Mouse (Mus musculus) limb, embryonic 13.5 days (tissue): ENCODE results near the gene Frem3. TPM values are rescaled to one million over a fixed set of nuclear protein-coding genes. Genes with fewer than 3 reads are reported as not detected.

Experiments used
- ATAC-seq: fragments of 200-750 bp; cut with Nextera tagmentation; 2 replicates; pipeline ENCODE4 v1.8.0; 2017; ENCODE audit warnings: low read depth, moderate number of reproducible peaks, moderate TSS enrichment; ENCODE audit not compliant: low FRiP score
- H3K27ac ChIP-seq: fragments of 300-500 bp; sonication (generic); 2 replicates; pipeline ENCODE4 v1.5.1; 2015; ENCODE audit warnings: inconsistent platforms, mild to moderate bottlenecking, moderate library complexity
- H3K27me3 ChIP-seq: fragments of 300-500 bp; sonication (generic); 2 replicates; pipeline ENCODE4 v1.6.1; 2015; ENCODE audit warnings: mild to moderate bottlenecking, inconsistent platforms
- H3K36me3 ChIP-seq: fragments of 300-500 bp; sonication (generic); 2 replicates; pipeline ENCODE4 v1.6.1; 2015; ENCODE audit warnings: inconsistent platforms, mild to moderate bottlenecking, moderate library complexity
- H3K4me1 ChIP-seq: fragments of 300-500 bp; sonication (generic); 2 replicates; pipeline ENCODE4 v1.6.1; 2015; ENCODE audit warnings: inconsistent platforms
- H3K4me2 ChIP-seq: fragments of 300-500 bp; sonication (generic); replicated peaks from 2 replicates; pipeline ENCODE4 v1.6.1; 2015; ENCODE audit warnings: inconsistent platforms, mild to moderate bottlenecking, moderate library complexity
- H3K4me3 ChIP-seq: fragments of 300-500 bp; sonication (generic); 2 replicates; pipeline ENCODE4 v1.5.1; 2015; ENCODE audit warnings: moderate library complexity, mild to moderate bottlenecking, inconsistent platforms
- H3K9ac ChIP-seq: fragments of 300-500 bp; sonication (generic); 2 replicates; pipeline ENCODE4 v1.6.1; 2015; ENCODE audit warnings: mild to moderate bottlenecking, inconsistent platforms
- H3K9me3 ChIP-seq: fragments of 300-500 bp; sonication (generic); 2 replicates; pipeline ENCODE4 v1.6.1; 2016; ENCODE audit warnings: inconsistent platforms
- WGBS: fragments of 180-500 bp; shearing (Covaris S2); methylation state at CpG from one replicate; pipeline ENCODE4 v1.1.7; 2015; 5-methylcytosine and 5-hydroxymethylcytosine counted together
- polyA plus RNA-seq: library from polyadenylated mRNA; unstranded; fragments of >200 nt; fragmentation: Nextera tagmentation; extraction: Ambion mirVana; gene quantifications from 2 replicates; pipeline ENCODE4 v1.2.1, GENCODE M21; 2015

The Frem3 gene
- polyA plus RNA-seq, 1 experiment from 2014 or later, result 0.10 TPM

GRCm38 (mm10) chr8:80611441-80611751 lies 516 bp downstream of the Frem3 start:
- H3K4me2 ChIP-seq, result peak overlapping the region; percentile 64
- peak overlapping the region; percentile 35 for H3K4me3 ChIP-seq
- no peak overlapping the region for H3K27ac ChIP-seq
- peaks cover 31% of the 10 kb centered on the region for H3K27me3 ChIP-seq
- H3K36me3 ChIP-seq, result no peaks in the 10 kb centered on the region
- ATAC-seq, result no peak
- no peaks in the 10 kb centered on the region for H3K9me3 ChIP-seq
- 5% methylated on average over 12 of the region's 12 CpGs for WGBS
- H3K9ac ChIP-seq, result no peak overlapping the region
- peaks cover 15% of the 10 kb centered on the region for H3K4me1 ChIP-seq

DNA sequence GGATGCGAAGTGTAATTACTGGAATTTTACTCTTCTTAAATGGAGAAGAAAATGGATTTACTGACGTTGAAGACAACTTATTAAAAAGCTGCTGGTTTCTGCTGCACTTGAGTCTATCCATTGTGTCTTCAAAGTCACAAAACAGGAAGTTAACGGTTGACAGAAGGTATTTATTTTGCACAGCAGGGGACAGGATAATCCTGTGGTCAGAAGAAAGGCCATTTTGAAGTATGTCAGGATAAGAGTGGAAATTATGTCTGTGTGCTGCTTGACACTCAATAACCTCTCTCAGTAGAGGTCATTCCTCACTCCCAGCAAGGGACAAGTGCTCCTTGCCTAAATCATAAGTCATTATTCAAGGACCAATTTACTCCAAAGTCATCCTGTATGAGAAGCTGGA lies 8.9 kb downstream of the Frem3 start:
- no peaks in the 10 kb centered on the region for H3K36me3 ChIP-seq
- no peak overlapping the region for H3K27ac ChIP-seq
- no peaks in the 10 kb centered on the region for H3K27me3 ChIP-seq
- no peaks in the 10 kb centered on the region for H3K4me1 ChIP-seq
- no peak overlapping the region for H3K9ac ChIP-seq
- no peak for ATAC-seq
- no peaks in the 10 kb centered on the region for H3K9me3 ChIP-seq
- no peak overlapping the region for H3K4me3 ChIP-seq
- H3K4me2 ChIP-seq, result no peak overlapping the region
- WGBS, result 42% methylated on average over 3 of the region's 3 CpGs

DNA sequence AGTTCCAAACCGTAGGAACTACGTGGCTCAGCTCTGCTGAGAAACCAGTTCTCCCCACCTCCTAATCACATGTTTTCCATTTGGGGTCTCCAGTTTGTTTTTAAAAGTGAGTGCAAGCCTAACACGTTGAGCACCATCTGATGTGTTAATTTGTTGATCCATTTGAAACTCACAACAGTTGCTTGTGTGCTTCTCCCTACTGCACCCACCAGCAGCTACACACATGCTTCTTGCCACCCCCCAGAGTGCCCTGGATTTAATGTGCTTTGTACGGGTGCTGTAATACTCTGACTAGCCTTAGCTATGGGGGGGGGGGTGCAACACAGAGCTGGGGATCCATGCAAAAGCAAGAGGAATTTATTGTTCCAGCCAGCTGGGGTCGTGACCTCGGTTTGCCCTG lies 36.5 kb downstream of the Frem3 start:
- H3K4me1 ChIP-seq, result no peaks in the 10 kb centered on the region
- 65% methylated on average over 6 of the region's 6 CpGs for WGBS
- no peak overlapping the region for H3K9ac ChIP-seq
- ATAC-seq, result no peak
- no peak overlapping the region for H3K4me2 ChIP-seq
- no peaks in the 10 kb centered on the region for H3K27me3 ChIP-seq
- no peak overlapping the region for H3K27ac ChIP-seq
- H3K36me3 ChIP-seq, result no peaks in the 10 kb centered on the region
- no peaks in the 10 kb centered on the region for H3K9me3 ChIP-seq
- H3K4me3 ChIP-seq, result no peak overlapping the region

DNA sequence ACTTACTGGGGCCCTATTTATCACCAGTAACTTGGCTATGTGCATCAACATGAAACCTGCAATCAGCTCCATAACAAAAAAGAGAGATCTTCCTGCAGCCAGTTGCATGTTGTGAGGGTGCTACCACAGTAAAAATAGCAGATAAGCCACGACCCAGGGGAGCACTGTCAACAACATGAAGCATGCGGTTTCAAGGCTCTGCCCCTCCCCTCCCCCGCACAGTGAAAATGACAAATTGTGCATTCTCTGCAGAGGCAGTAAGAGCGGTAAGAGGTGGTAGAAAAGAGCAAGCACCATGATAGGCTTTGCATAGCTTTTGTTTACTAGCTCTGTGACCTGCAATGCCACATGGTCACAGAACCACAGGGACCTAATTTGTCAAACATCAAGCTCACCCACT lies 46.8 kb downstream of the Frem3 start:
- no peak for ATAC-seq

GRCm38 (mm10) chr8:80661055-80661454 lies 50.2 kb downstream of the Frem3 start:
- no peak for ATAC-seq
- Histone ChIP-seq H3K4me3 (no peak overlapping the region), H3K4me1 (no peaks in the 10 kb centered on the region), H3K9ac (no peak overlapping the region), H3K9me3 (no peaks in the 10 kb centered on the region), H3K36me3 (no peaks in the 10 kb centered on the region), H3K27me3 (no peaks in the 10 kb centered on the region), H3K4me2 (no peak overlapping the region), H3K27ac (no peak overlapping the region)
- 64% methylated on average over 4 of the region's 4 CpGs for WGBS

More for the DNA sequence above, 46.8 kb downstream of the Frem3 start:
- Histone ChIP-seq H3K9ac (no peak overlapping the region), H3K4me2 (no peak overlapping the region), H3K27me3 (no peaks in the 10 kb centered on the region), H3K4me3 (no peak overlapping the region), H3K9me3 (no peaks in the 10 kb centered on the region), H3K27ac (no peak overlapping the region), H3K36me3 (no peaks in the 10 kb centered on the region), H3K4me1 (no peaks in the 10 kb centered on the region)
- 40% methylated on average over 4 of the region's 4 CpGs for WGBS

- Histone ChIP-seq H3K4me1 (no peaks in the 10 kb centered on the region), H3K27me3 (no peaks in the 10 kb centered on the region), H3K4me3 (no peak overlapping the region), H3K9ac (no peak overlapping the region), H3K4me2 (no peak overlapping the region), H3K36me3 (no peaks in the 10 kb centered on the region), H3K27ac (no peak overlapping the region), H3K9me3 (no peaks in the 10 kb centered on the region)
- ATAC-seq, result no peak
- 73% methylated on average over 3 of the region's 3 CpGs for WGBS
Measured at GRCm38 (mm10) chr8:80663476-80663875, 52.6 kb downstream of the Frem3 start.

- no peaks in the 10 kb centered on the region for H3K9me3 ChIP-seq
- no peaks in the 10 kb centered on the region for H3K36me3 ChIP-seq
- H3K4me1 ChIP-seq, result no peaks in the 10 kb centered on the region
- H3K27me3 ChIP-seq, result no peaks in the 10 kb centered on the region
- ATAC-seq, result no peak
- 71% methylated on average over 17 of the region's 17 CpGs for WGBS
- no peak overlapping the region for H3K4me2 ChIP-seq
- H3K27ac ChIP-seq, result no peak overlapping the region
- no peak overlapping the region for H3K9ac ChIP-seq
- H3K4me3 ChIP-seq, result no peak overlapping the region
Measured at GRCm38 (mm10) chr8:80669277-80669901, 58.5 kb downstream of the Frem3 start.

DNA sequence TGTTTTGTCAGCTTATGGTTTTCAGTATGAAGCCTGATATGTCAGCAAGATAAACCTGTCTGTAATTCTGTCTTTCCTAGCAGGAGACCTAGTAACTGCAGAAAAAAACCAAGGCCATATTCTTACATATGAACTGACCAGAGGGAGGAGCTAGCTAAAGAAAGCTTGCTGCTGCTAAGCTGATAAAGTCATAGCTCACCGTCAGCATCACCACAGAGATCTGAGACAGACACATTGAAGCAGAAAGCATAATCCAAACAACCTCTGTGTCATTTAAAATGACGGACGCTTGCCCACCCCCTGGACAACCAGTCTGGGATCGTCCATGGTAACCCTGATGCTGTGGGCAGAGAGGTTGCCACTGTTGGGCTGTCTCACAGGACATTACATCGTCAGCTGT lies 71.7 kb downstream of the Frem3 start:
- Histone ChIP-seq H3K36me3 (no peaks in the 10 kb centered on the region), H3K4me1 (peaks cover 6% of the 10 kb centered on the region), H3K4me2 (no peak overlapping the region), H3K27me3 (no peaks in the 10 kb centered on the region), H3K9me3 (no peaks in the 10 kb centered on the region), H3K27ac (no peak overlapping the region), H3K4me3 (no peak overlapping the region), H3K9ac (no peak overlapping the region)
- no peak for ATAC-seq
- WGBS, result 82% methylated on average over 5 of the region's 5 CpGs

GRCm38 (mm10) chr8:80683756-80684335 lies 73.0 kb downstream of the Frem3 start:
- Histone ChIP-seq H3K9ac (no peak overlapping the region), H3K4me3 (no peak overlapping the region), H3K9me3 (no peaks in the 10 kb centered on the region), H3K27me3 (no peaks in the 10 kb centered on the region), H3K4me1 (peaks cover 6% of the 10 kb centered on the region), H3K27ac (no peak overlapping the region), H3K4me2 (no peak overlapping the region), H3K36me3 (no peaks in the 10 kb centered on the region)
- ATAC-seq, result no peak
- WGBS, result 82% methylated on average over 5 of the region's 5 CpGs

DNA sequence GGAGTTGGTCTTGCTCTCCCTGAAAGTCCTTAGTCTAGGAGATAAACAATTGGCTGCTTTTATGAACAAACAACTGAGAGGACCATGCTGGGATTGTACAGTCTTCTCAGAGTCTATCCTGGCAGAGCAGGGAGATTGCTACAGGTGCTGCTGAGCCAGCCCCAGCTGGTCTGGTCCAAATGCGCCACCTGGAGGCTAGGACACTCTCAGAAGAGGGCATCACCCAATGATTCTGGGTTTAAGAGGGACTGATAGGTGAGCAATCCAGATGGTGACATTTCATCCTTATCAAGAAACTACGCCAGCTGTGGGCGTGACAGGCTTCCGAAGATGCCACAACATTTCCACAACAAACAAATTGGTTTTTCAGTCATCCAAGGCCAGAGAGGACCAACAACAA lies 77.3 kb downstream of the Frem3 start:
- H3K27ac ChIP-seq, result no peak overlapping the region
- H3K4me2 ChIP-seq, result no peak overlapping the region
- H3K9me3 ChIP-seq, result no peaks in the 10 kb centered on the region
- WGBS, result 39% methylated on average over 4 of the region's 4 CpGs
- no peak overlapping the region for H3K9ac ChIP-seq
- H3K27me3 ChIP-seq, result no peaks in the 10 kb centered on the region
- H3K4me3 ChIP-seq, result no peak overlapping the region
- H3K36me3 ChIP-seq, result no peaks in the 10 kb centered on the region
- H3K4me1 ChIP-seq, result peaks cover 6% of the 10 kb centered on the region
- ATAC-seq, result no peak

DNA sequence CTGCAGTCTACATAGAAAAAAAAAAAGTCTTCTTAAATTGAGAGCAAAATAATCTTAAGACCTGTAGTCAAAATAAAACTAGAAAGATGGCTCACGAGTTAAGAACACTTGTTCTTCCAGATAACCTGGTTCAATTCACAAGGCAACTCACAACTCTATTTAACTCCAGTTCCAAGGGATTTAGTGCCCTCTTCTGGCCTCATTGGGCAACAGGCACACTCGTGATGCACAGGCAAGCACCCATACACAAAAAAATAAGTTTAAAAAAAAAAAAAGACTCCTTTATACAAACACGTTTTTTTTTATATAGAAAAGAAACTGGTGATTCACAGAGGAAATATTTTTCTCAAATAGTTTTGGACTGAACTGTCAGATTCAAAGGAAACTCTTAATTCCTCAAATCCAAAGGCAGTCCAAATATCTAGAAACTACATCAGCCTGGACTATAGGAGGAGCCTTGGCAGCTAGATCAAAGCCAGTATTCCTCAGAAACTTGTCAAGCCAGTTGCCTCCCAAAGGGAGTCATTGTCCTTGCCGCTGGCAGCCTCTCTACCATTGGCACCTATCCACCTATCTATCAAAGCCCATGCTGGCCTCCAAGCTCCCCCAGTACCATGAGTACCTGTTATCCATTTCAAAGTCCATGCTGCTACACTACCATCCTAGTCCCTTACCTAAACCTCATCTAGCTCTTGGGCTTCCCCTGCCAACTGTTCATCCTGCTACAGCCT lies 100.0 kb downstream of the Frem3 start:
- no peak overlapping the region for H3K4me2 ChIP-seq
- H3K9me3 ChIP-seq, result no peaks in the 10 kb centered on the region
- no peak overlapping the region for H3K4me3 ChIP-seq
- H3K9ac ChIP-seq, result no peak overlapping the region
- H3K27ac ChIP-seq, result no peak overlapping the region
- 87% methylated on average over 4 of the region's 4 CpGs for WGBS
- no peak for ATAC-seq
- H3K36me3 ChIP-seq, result peaks cover 68% of the 10 kb centered on the region
- no peaks in the 10 kb centered on the region for H3K4me1 ChIP-seq
- H3K27me3 ChIP-seq, result no peaks in the 10 kb centered on the region

GRCm38 (mm10) chr8:80714461-80714860 lies 103.6 kb downstream of the Frem3 start:
- no peaks in the 10 kb centered on the region for H3K27me3 ChIP-seq
- H3K4me1 ChIP-seq, result no peaks in the 10 kb centered on the region

DNA sequence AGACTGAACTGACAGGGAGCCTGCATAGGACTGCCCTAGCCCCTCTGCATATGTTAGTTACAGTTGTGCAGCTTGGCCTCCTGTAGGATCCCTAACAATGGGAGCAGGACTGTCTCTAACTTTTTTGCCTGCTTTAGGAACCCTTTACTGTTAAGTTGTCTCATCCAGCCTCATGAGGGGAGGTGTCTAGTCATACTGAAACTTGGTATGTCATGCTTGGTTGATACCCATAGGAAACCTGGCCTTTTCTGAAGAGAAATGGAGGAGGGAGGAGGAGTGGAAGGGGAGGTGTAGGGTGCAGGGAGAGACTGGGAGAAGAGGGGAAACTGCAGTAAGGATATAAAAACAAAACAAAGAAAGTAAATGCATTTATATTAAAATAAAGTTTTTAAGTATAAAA lies 121.4 kb downstream of the Frem3 start:
- no peaks in the 10 kb centered on the region for H3K9me3 ChIP-seq
- no peaks in the 10 kb centered on the region for H3K27me3 ChIP-seq
- H3K4me1 ChIP-seq, result no peaks in the 10 kb centered on the region; the same call in 1 of the 2 replicates
- no peak overlapping the region for H3K4me3 ChIP-seq
- ATAC-seq, result no peak
- H3K9ac ChIP-seq, result no peak overlapping the region
- peaks cover 54% of the 10 kb centered on the region for H3K36me3 ChIP-seq
- no peak overlapping the region for H3K27ac ChIP-seq
- no peak overlapping the region for H3K4me2 ChIP-seq

More at GRCm38 (mm10) chr8:80714461-80714860, 103.6 kb downstream of the Frem3 start:
- Histone ChIP-seq H3K9me3 (no peaks in the 10 kb centered on the region), H3K9ac (no peak overlapping the region), H3K4me3 (no peak overlapping the region), H3K27ac (no peak overlapping the region), H3K36me3 (peaks cover 65% of the 10 kb centered on the region), H3K4me2 (no peak overlapping the region)
- ATAC-seq, result no peak
- WGBS, result 82% methylated on average over 1 of the region's 1 CpGs
